Mouse (Mus musculus) intestine, embryonic 16.5 days (tissue): ENCODE results near the gene Med12l. TPM values are rescaled to one million over a fixed set of nuclear protein-coding genes. Genes with fewer than 3 reads are reported as not detected.

Source experiments
- ATAC-seq: fragments of 200-750 bp; cut with Nextera tagmentation; 2 replicates; pipeline ENCODE4 v1.8.0; 2017; ENCODE audit warnings: moderate TSS enrichment, moderate library complexity
- H3K27ac ChIP-seq: fragments of 300-500 bp; sonication (generic); 2 replicates; pipeline ENCODE4 v1.5.1; 2014; ENCODE audit warnings: mild to moderate bottlenecking, low read length
- H3K27me3 ChIP-seq: fragments of 300-500 bp; sonication (generic); replicated peaks from 2 replicates; pipeline ENCODE4 v1.6.1; 2014; ENCODE audit warnings: low read length, control low read depth, mixed read lengths; ENCODE audit not compliant: control insufficient read depth, insufficient read depth
- H3K36me3 ChIP-seq: fragments of 300-500 bp; sonication (generic); 2 replicates; pipeline ENCODE4 v1.6.1; 2014; ENCODE audit warnings: low read length, control low read depth; ENCODE audit not compliant: control insufficient read depth, insufficient read depth
- H3K4me1 ChIP-seq: fragments of 300-500 bp; sonication (generic); 2 replicates; pipeline ENCODE4 v1.6.1; 2014; ENCODE audit warnings: low read length, control low read depth, mixed read lengths; ENCODE audit not compliant: control insufficient read depth, insufficient read depth
- H3K4me2 ChIP-seq: fragments of 300-500 bp; sonication (generic); 2 replicates; pipeline ENCODE4 v1.6.1; 2014; ENCODE audit warnings: low read depth, low read length, control low read depth
- H3K4me3 ChIP-seq: fragments of 300-500 bp; sonication (generic); 2 replicates; pipeline ENCODE4 v1.5.1; 2014; ENCODE audit warnings: mild to moderate bottlenecking, low read length
- H3K9ac ChIP-seq: fragments of 300-500 bp; sonication (generic); 2 replicates; pipeline ENCODE4 v1.6.1; 2014; ENCODE audit warnings: low read depth, low read length
- H3K9me3 ChIP-seq: fragments of 300-500 bp; sonication (generic); 2 replicates; pipeline ENCODE4 v1.6.1; 2016; ENCODE audit warnings: low read length, control low read depth; ENCODE audit not compliant: control insufficient read depth
- WGBS: fragments of 180-500 bp; shearing (Covaris S2); extraction: QIAGEN DNeasy Blood & Tissue Kit; methylation state at CpG from one replicate; pipeline ENCODE4 v1.1.7; 2014; 5-methylcytosine and 5-hydroxymethylcytosine counted together
- polyA plus RNA-seq: library from polyadenylated mRNA; unstranded; fragments of >200 nt; fragmentation: Nextera tagmentation; extraction: Ambion mirVana; gene quantifications from 2 replicates; pipeline ENCODE4 v1.2.1, GENCODE M21; 2015

Med12l gene
- polyA plus RNA-seq, 1 experiment from 2014 or later, result 0.65 TPM

GRCm38 (mm10) chr3:59157048-59157447 lies 151.4 kb downstream of the Med12l start:
- Histone ChIP-seq H3K4me2 (no peak overlapping the region), H3K4me1 (0 out of 2 replicates have a peak, but pooled peaks cover under 1% of the 10 kb centered on the region), H3K9ac (no peak overlapping the region), H3K27me3 (no peaks in the 10 kb centered on the region), H3K36me3 (no peaks in the 10 kb centered on the region), H3K9me3 (no peaks in the 10 kb centered on the region), H3K4me3 (no peak overlapping the region), H3K27ac (no peak overlapping the region)
- ATAC-seq, result no peak
- 85% methylated on average over 5 of the region's 5 CpGs for WGBS

GRCm38 (mm10) chr3:59160465-59160864 lies 154.8 kb downstream of the Med12l start:
- Histone ChIP-seq H3K4me1 (no peaks in the 10 kb centered on the region), H3K9me3 (no peaks in the 10 kb centered on the region), H3K9ac (no peak overlapping the region), H3K4me3 (no peak overlapping the region), H3K27me3 (no peaks in the 10 kb centered on the region), H3K4me2 (no peak overlapping the region), H3K27ac (no peak overlapping the region), H3K36me3 (no peaks in the 10 kb centered on the region)
- no peak for ATAC-seq
- WGBS, result 57% methylated on average over 1 of the region's 1 CpGs

- 53% methylated on average over 2 of the region's 2 CpGs for WGBS
- H3K4me1 ChIP-seq, result peaks cover 5% of the 10 kb centered on the region; the same call in 1 of the 2 replicates
- no peaks in the 10 kb centered on the region for H3K27me3 ChIP-seq
- H3K36me3 ChIP-seq, result no peaks in the 10 kb centered on the region
- ATAC-seq, result peak; percentile 81
- no peak overlapping the region for H3K4me2 ChIP-seq
- no peak overlapping the region for H3K9ac ChIP-seq
- peak overlapping the region; percentile 63 for H3K27ac ChIP-seq
- no peak overlapping the region for H3K4me3 ChIP-seq
- no peaks in the 10 kb centered on the region for H3K9me3 ChIP-seq
Measured at GRCm38 (mm10) chr3:59167417-59168054, 161.9 kb downstream of the Med12l start.

- 88% methylated on average over 6 of the region's 6 CpGs for WGBS
- H3K27ac ChIP-seq, result no peak overlapping the region
- H3K4me2 ChIP-seq, result no peak overlapping the region
- no peak overlapping the region for H3K9ac ChIP-seq
- H3K9me3 ChIP-seq, result no peaks in the 10 kb centered on the region
- H3K27me3 ChIP-seq, result no peaks in the 10 kb centered on the region
- no peak overlapping the region for H3K4me3 ChIP-seq
- no peaks in the 10 kb centered on the region for H3K36me3 ChIP-seq
- H3K4me1 ChIP-seq, result peaks cover 5% of the 10 kb centered on the region; the same call in 1 of the 2 replicates
- no peak for ATAC-seq
Measured at GRCm38 (mm10) chr3:59168476-59168875, 162.9 kb downstream of the Med12l start.

GRCm38 (mm10) chr3:59169215-59169614 lies 163.6 kb downstream of the Med12l start:
- Histone ChIP-seq H3K27ac (no peak overlapping the region), H3K27me3 (no peaks in the 10 kb centered on the region), H3K4me2 (no peak overlapping the region), H3K36me3 (no peaks in the 10 kb centered on the region), H3K4me3 (no peak overlapping the region), H3K9me3 (no peaks in the 10 kb centered on the region), H3K9ac (no peak overlapping the region), H3K4me1 (peaks cover 5% of the 10 kb centered on the region; the same call in 1 of the 2 replicates)
- no peak for ATAC-seq
- 80% methylated on average over 4 of the region's 4 CpGs for WGBS

DNA sequence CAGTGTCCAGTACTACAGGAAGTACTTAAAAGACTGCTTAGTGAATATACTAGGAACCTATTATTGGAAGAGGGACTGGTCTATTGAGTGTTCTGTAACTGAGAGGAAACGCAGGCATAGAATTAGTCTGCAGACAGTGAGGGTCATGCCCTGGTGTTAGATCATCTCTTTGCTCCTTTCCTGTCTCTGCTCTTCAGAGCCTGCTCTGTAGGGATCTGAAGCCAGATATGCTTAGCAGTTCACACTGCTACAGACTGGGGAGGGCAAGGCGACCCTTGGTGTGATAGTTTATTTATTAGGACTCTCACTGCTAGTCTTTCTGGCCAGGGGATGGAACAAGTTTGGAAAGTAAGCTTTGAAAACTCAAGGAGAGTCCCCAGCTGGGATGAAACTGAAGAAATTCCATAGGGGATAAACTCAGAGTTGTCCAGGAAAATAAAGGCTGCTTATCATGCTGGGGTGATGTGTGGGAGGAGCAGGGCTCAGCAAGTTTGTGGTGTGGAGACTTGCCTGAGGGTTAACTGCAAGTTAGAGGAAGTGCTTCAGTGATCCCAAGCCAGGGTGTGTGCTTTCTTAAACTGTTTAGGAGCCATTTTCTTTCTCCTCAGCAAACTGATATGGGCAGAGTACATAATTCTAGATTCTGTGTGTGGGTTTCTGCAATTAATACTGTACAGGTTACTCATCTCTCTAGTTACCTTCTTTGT lies 164.4 kb downstream of the Med12l start:
- no peak overlapping the region for H3K27ac ChIP-seq
- H3K36me3 ChIP-seq, result no peaks in the 10 kb centered on the region
- no peak overlapping the region for H3K4me2 ChIP-seq
- H3K4me3 ChIP-seq, result no peak overlapping the region
- H3K4me1 ChIP-seq, result peaks cover 5% of the 10 kb centered on the region; the same call in 1 of the 2 replicates
- no peak overlapping the region for H3K9ac ChIP-seq
- WGBS, result 47% methylated on average over 2 of the region's 2 CpGs
- no peaks in the 10 kb centered on the region for H3K9me3 ChIP-seq
- H3K27me3 ChIP-seq, result no peaks in the 10 kb centered on the region
- ATAC-seq, result peak; percentile 44

- H3K4me1 ChIP-seq, result peaks cover 5% of the 10 kb centered on the region; the same call in 1 of the 2 replicates
- no peaks in the 10 kb centered on the region for H3K9me3 ChIP-seq
- peak; percentile 23; the same call in 1 of the 2 replicates for ATAC-seq
- no peaks in the 10 kb centered on the region for H3K27me3 ChIP-seq
- no peak overlapping the region for H3K4me2 ChIP-seq
- no peak overlapping the region for H3K9ac ChIP-seq
- no peaks in the 10 kb centered on the region for H3K36me3 ChIP-seq
- H3K4me3 ChIP-seq, result no peak overlapping the region
- H3K27ac ChIP-seq, result no peak overlapping the region
- 72% methylated on average over 6 of the region's 6 CpGs for WGBS
Measured at GRCm38 (mm10) chr3:59174426-59175154, 169.0 kb downstream of the Med12l start.

GRCm38 (mm10) chr3:59175234-59175633 lies 169.6 kb downstream of the Med12l start:
- H3K4me3 ChIP-seq, result no peak overlapping the region
- no peak overlapping the region for H3K27ac ChIP-seq
- H3K27me3 ChIP-seq, result no peaks in the 10 kb centered on the region
- H3K4me2 ChIP-seq, result no peak overlapping the region
- H3K4me1 ChIP-seq, result 0 out of 2 replicates have a peak, but pooled peaks cover under 1% of the 10 kb centered on the region
- peak; percentile 48; the same call in 1 of the 2 replicates for ATAC-seq
- 21% methylated on average over 5 of the region's 5 CpGs for WGBS
- no peak overlapping the region for H3K9ac ChIP-seq
- H3K9me3 ChIP-seq, result no peaks in the 10 kb centered on the region
- no peaks in the 10 kb centered on the region for H3K36me3 ChIP-seq

DNA sequence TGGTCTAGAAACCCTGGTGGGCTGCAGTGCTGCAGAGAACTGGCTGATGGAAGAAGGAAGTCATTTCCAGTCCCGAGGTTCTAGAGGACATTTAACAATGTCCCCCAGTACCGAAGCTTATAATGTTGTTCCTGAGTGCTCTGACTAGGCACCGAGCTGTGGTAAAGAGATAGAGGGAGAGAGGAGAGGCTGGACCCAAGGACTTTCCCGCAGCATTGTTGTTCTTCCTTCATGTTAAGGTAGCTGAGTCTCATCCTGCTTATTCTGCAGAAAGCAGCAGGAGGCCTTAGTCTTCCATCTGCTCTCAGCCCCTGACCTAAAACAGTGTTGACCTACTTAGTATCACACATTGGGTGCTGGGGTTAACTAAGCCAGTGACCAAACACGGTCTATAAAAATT lies 171.2 kb downstream of the Med12l start:
- H3K27ac ChIP-seq, result no peak overlapping the region
- no peak overlapping the region for H3K4me3 ChIP-seq
- H3K4me1 ChIP-seq, result no peaks in the 10 kb centered on the region
- ATAC-seq, result no peak
- H3K27me3 ChIP-seq, result no peaks in the 10 kb centered on the region
- H3K4me2 ChIP-seq, result no peak overlapping the region
- no peaks in the 10 kb centered on the region for H3K9me3 ChIP-seq
- 72% methylated on average over 5 of the region's 5 CpGs for WGBS
- no peaks in the 10 kb centered on the region for H3K36me3 ChIP-seq
- H3K9ac ChIP-seq, result no peak overlapping the region
